Mouse (Mus musculus) E14TG2a.4 (cell line): ENCODE results near the gene Calhm6.

Experiments used
- CTCF ChIP-seq: conservative IDR thresholded peaks from 2 replicates; pipeline ENCODE4 v1.5.1; 2014; ENCODE audit warnings: low read length
- NANOG ChIP-seq: IDR thresholded peaks from 2 replicates; pipeline ENCODE4 v1.6.1; 2014; ENCODE audit warnings: borderline replicate concordance, low read length, mixed read lengths

DNA sequence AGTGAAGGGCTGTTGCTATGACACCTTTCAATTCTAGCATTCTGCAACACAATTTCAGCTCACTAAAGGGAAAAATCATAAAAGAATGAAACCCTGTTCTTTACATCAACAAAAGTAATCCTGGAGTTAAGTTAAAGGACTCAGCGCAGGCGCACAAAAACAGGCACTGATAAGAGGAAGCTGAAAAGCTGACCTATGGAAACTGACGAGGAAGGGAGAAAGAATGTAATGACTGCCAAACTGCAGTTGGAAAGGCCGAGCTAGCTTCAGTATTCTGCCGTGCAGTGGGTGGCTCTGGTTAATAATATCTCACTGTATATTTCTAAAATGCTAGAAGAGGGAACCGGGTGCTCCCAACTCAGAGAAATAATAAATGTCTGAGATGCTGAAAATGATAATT is 10.2 kb upstream of the Calhm6 start:
- no peak for TF ChIP-seq CTCF
- TF ChIP-seq NANOG = no peak
